ENCODE assay signal across 8 mouse cellular contexts in genomic region chr13:14039292-14039965, GRCm38 (mm10). TPM values are rescaled to one million over a fixed set of nuclear protein-coding genes. Genes with fewer than 3 reads are reported as not detected.
DNase-seq lines count a peak whose midpoint lies in the region; ATAC-seq and TF ChIP-seq lines count a peak whose summit lies in the region.

TSS of gene Tbce (minus strand) at chr13:14039638.

- no peaks in the 10 kb centered on the region for H3K9me3 ChIP-seq in heart, embryonic 10.5 days
- no peaks in the 10 kb centered on the region for H3K9me3 ChIP-seq in kidney, embryonic 15.5 days (replicated peaks)

- no peak for TF ChIP-seq CTCF in bone marrow macrophage, adult 2 months (IDR thresholded peaks at IDR 0.05; ENCODE audit: low read depth, low read length)
- no peak for TF ChIP-seq CTCF in embryonic fibroblast, embryonic 13.5 days (IDR thresholded peaks at IDR 0.05; ENCODE audit: borderline replicate concordance, insufficient read depth, low read length)

- H3K9ac ChIP-seq in kidney, embryonic 15.5 days: peak within 1 kb of the TSS; percentile 78

- H3K4me1 ChIP-seq in bone marrow macrophage, adult 2 months (ENCODE audit: control insufficient read depth, insufficient read depth, low read length): peaks cover 17% of the 10 kb centered on the region
- H3K4me1 ChIP-seq in embryonic fibroblast, embryonic 13.5 days (ENCODE audit: control insufficient read depth, insufficient read depth, low read length): peaks cover 7% of the 10 kb centered on the region; the same call in 1 of the 2 replicates
- peaks cover 5% of the 10 kb centered on the region for H3K4me1 ChIP-seq in heart, embryonic 10.5 days
- peaks cover 15% of the 10 kb centered on the region for H3K4me1 ChIP-seq in kidney, embryonic 15.5 days

- WGBS in heart, embryonic 10.5 days: under 1% methylated on average over 35 of the region's 35 CpGs
- WGBS in kidney, embryonic 15.5 days: under 1% methylated on average over 35 of the region's 35 CpGs

- H3K27me3 ChIP-seq in heart, embryonic 10.5 days (ENCODE audit: insufficient read depth, poor library complexity, severe bottlenecking): no peaks in the 10 kb centered on the region
- H3K27me3 ChIP-seq in kidney, embryonic 15.5 days: no peaks in the 10 kb centered on the region

- ATAC-seq in kidney, embryonic 15.5 days (replicated peaks; ENCODE audit: low FRiP score): peak; percentile 97
- ATAC-seq in monocyte, adult 5-6 weeks (replicated peaks; ENCODE audit: insufficient number of reproducible peaks, low FRiP score, low TSS enrichment, poor library complexity, severe bottlenecking): peak; percentile 95

- peak within 1 kb of the TSS; percentile 84 for H3K4me2 ChIP-seq in kidney, embryonic 15.5 days

- H3K4me3 ChIP-seq in bone marrow macrophage, adult 2 months (ENCODE audit: insufficient read depth, low read length): peak within 1 kb of the TSS; percentile 80
- peak within 1 kb of the TSS; percentile 56 for H3K4me3 ChIP-seq in embryonic fibroblast, embryonic 13.5 days (ENCODE audit: insufficient read depth, low read length)
- peak within 1 kb of the TSS; percentile 74 for H3K4me3 ChIP-seq in heart, embryonic 10.5 days
- peak within 1 kb of the TSS; percentile 78 for H3K4me3 ChIP-seq in kidney, embryonic 15.5 days (replicated peaks)

- H3K27ac ChIP-seq in bone marrow macrophage, adult 2 months (ENCODE audit: insufficient read depth, low read depth, low read length): peak within 1 kb of the TSS; percentile 88
- peak within 1 kb of the TSS; percentile 94 for H3K27ac ChIP-seq in embryonic fibroblast, embryonic 13.5 days (ENCODE audit: insufficient read depth, low read length)
- H3K27ac ChIP-seq in heart, embryonic 10.5 days: peak within 1 kb of the TSS; percentile 97
- peak within 1 kb of the TSS; percentile 98 for H3K27ac ChIP-seq in kidney, embryonic 15.5 days

- TF ChIP-seq POLR2A in bone marrow macrophage, adult 2 months (IDR thresholded peaks at IDR 0.05; ENCODE audit: borderline replicate concordance, low read depth, low read length): peak; percentile 64; the same call in 1 of the 2 replicates
- peak; percentile 89 for TF ChIP-seq POLR2A in embryonic fibroblast, embryonic 13.5 days (IDR thresholded peaks at IDR 0.05; ENCODE audit: low read depth, low read length)

- DNase-seq in A20 (ENCODE audit: low read depth, low spot score): peak; percentile 95
- DNase-seq in heart, embryonic 10.5 days (ENCODE audit: low spot score): peak; percentile 94
- DNase-seq in liver: peak; percentile 93
- DNase-seq in spleen, postnatal 4 days (ENCODE audit: low spot score in 2 of 2): peak; percentile 87 to 95

- no peaks in the 10 kb centered on the region for H3K36me3 ChIP-seq in heart, embryonic 10.5 days
- H3K36me3 ChIP-seq in kidney, embryonic 15.5 days: no peaks in the 10 kb centered on the region

RNA-seq across cellular contexts. Expression of gene Tbce, which starts in this region (rescaled TPM):
- 65.1 and 107 TPM in 2 replicates for polyA plus RNA-seq in bone marrow macrophage, adult 2 months (2012; ENCODE audit: insufficient read depth, insufficient read length, missing spikeins)
- polyA plus RNA-seq in embryonic fibroblast, embryonic 13.5 days (2011; ENCODE audit: insufficient read length, low read depth, missing spikeins): 65.9 and 79.8 TPM in 2 replicates
- 39.3 and 46.0 TPM in 2 replicates for polyA plus RNA-seq in heart, embryonic 10.5 days (2016; fragmentation: Nextera tagmentation; extraction: Ambion mirVana)
- 59.1 and 64.3 TPM in 2 replicates for polyA plus RNA-seq in kidney, embryonic 15.5 days (2015; fragmentation: Nextera tagmentation; extraction: Ambion mirVana)
- 57.6 to 103 TPM (median 91.7 TPM) in 3 replicates for total RNA-seq in monocyte, adult 5-6 weeks (2017)

Comparison
In these comparisons a context has a peak if more than half of its experiments do, and no peak if none do; other contexts are left out.
1. Peak in every context shown above with its lines: DNase-seq, ATAC-seq, H3K4me3 ChIP-seq and H3K27ac ChIP-seq.